Mouse (Mus musculus): ENCODE data around the gene Kdm5c. TPM values are rescaled to one million over a fixed set of nuclear protein-coding genes. Genes with fewer than 3 reads are reported as not detected.

Gene Kdm5c
- polyA plus RNA-seq, 1 experiment from 2014 or later = 31.7 TPM

- Histone ChIP-seq H3K9ac (ENCODE audit: low read length) (no peak overlapping the region), H3K4me1 (ENCODE audit: control insufficient read depth in 2 of 2, insufficient read depth in 2 of 2, low read length in 2 of 2) (no peaks in the 10 kb centered on the region), H3K27me3 (ENCODE audit: control insufficient read depth, insufficient read depth, low read length) (peaks cover 42% of the 10 kb centered on the region), H3K27ac (replicated peaks in 1 of 2; ENCODE audit: control insufficient read depth in 1 of 2, insufficient read depth in 1 of 2, low read depth in 2 of 2, low read length in 2 of 2) (no peak overlapping the region), H3K4me2 (ENCODE audit: low read length) (no peak overlapping the region), H3K36me3 (ENCODE audit: control insufficient read depth, insufficient read depth, low read length) (no peaks in the 10 kb centered on the region), H3K4me3 (ENCODE audit: control insufficient read depth in 1 of 2, insufficient read depth in 1 of 2, low read depth in 1 of 2, low read length in 2 of 2) (no peak overlapping the region), H3K9me3 (ENCODE audit: control insufficient read depth, low read length) (no peaks in the 10 kb centered on the region)
- WGBS = 78% methylated on average over 4 of the region's 4 CpGs
- no peak for ATAC-seq (ENCODE audit: insufficient number of reproducible peaks, insufficient read depth, low FRiP score, low read depth)
Measured at GRCm38 (mm10) chrX:152203247-152203646, 29.6 kb upstream of the Kdm5c start.

GRCm38 (mm10) chrX:152205486-152205885, 27.3 kb upstream of the Kdm5c start:
- H3K9me3 ChIP-seq (ENCODE audit: control insufficient read depth, low read length) = no peaks in the 10 kb centered on the region
- peaks cover 42% of the 10 kb centered on the region for H3K27me3 ChIP-seq (ENCODE audit: control insufficient read depth, insufficient read depth, low read length)
- H3K9ac ChIP-seq (ENCODE audit: low read length) = no peak overlapping the region
- no peaks in the 10 kb centered on the region for H3K4me1 ChIP-seq (ENCODE audit: control insufficient read depth in 2 of 2, insufficient read depth in 2 of 2, low read length in 2 of 2)
- no peak overlapping the region for H3K4me3 ChIP-seq (ENCODE audit: control insufficient read depth in 1 of 2, insufficient read depth in 1 of 2, low read depth in 1 of 2, low read length in 2 of 2)
- no peak for ATAC-seq (ENCODE audit: insufficient number of reproducible peaks, insufficient read depth, low FRiP score, low read depth)
- 86% methylated on average over 1 of the region's 1 CpGs for WGBS
- no peak overlapping the region for H3K27ac ChIP-seq (replicated peaks in 1 of 2; ENCODE audit: control insufficient read depth in 1 of 2, insufficient read depth in 1 of 2, low read depth in 2 of 2, low read length in 2 of 2)
- no peak overlapping the region for H3K4me2 ChIP-seq (ENCODE audit: low read length)
- 0 out of 2 replicates have a peak, but pooled peaks cover 14% of the 10 kb centered on the region for H3K36me3 ChIP-seq (ENCODE audit: control insufficient read depth, insufficient read depth, low read length)

GRCm38 (mm10) chrX:152214703-152215102, 18.1 kb upstream of the Kdm5c start:
- no peak overlapping the region for H3K4me2 ChIP-seq (ENCODE audit: low read length)
- no peaks in the 10 kb centered on the region for H3K9me3 ChIP-seq (ENCODE audit: control insufficient read depth, low read length)
- H3K36me3 ChIP-seq (ENCODE audit: control insufficient read depth, insufficient read depth, low read length) = peaks cover 27% of the 10 kb centered on the region
- H3K27me3 ChIP-seq (ENCODE audit: control insufficient read depth, insufficient read depth, low read length) = peaks cover 39% of the 10 kb centered on the region
- 61% methylated on average over 1 of the region's 1 CpGs for WGBS
- H3K27ac ChIP-seq (replicated peaks in 1 of 2; ENCODE audit: control insufficient read depth in 1 of 2, insufficient read depth in 1 of 2, low read depth in 2 of 2, low read length in 2 of 2) = no peak overlapping the region
- no peak for ATAC-seq (ENCODE audit: insufficient number of reproducible peaks, insufficient read depth, low FRiP score, low read depth)
- no peak overlapping the region for H3K4me3 ChIP-seq (ENCODE audit: control insufficient read depth in 1 of 2, insufficient read depth in 1 of 2, low read depth in 1 of 2, low read length in 2 of 2)
- peaks cover 0 to 2% of the 10 kb centered on the region in 2 experiments; a peak in 1 of 4 replicates for H3K4me1 ChIP-seq (ENCODE audit: control insufficient read depth in 2 of 2, insufficient read depth in 2 of 2, low read length in 2 of 2)
- no peak overlapping the region for H3K9ac ChIP-seq (ENCODE audit: low read length)

GRCm38 (mm10) chrX:152218529-152218928, 14.3 kb upstream of the Kdm5c start:
- 90% methylated on average over 2 of the region's 2 CpGs for WGBS
- ATAC-seq (ENCODE audit: insufficient number of reproducible peaks, insufficient read depth, low FRiP score, low read depth) = no peak
- H3K4me2 ChIP-seq (ENCODE audit: low read length) = no peak overlapping the region
- H3K27ac ChIP-seq (replicated peaks in 1 of 2; ENCODE audit: control insufficient read depth in 1 of 2, insufficient read depth in 1 of 2, low read depth in 2 of 2, low read length in 2 of 2) = no peak overlapping the region
- H3K9me3 ChIP-seq (ENCODE audit: control insufficient read depth, low read length) = no peaks in the 10 kb centered on the region
- H3K27me3 ChIP-seq (ENCODE audit: control insufficient read depth, insufficient read depth, low read length) = peaks cover 36% of the 10 kb centered on the region
- no peak overlapping the region for H3K9ac ChIP-seq (ENCODE audit: low read length)
- peaks cover 0 to 2% of the 10 kb centered on the region in 2 experiments; a peak in 1 of 4 replicates for H3K4me1 ChIP-seq (ENCODE audit: control insufficient read depth in 2 of 2, insufficient read depth in 2 of 2, low read length in 2 of 2)
- H3K4me3 ChIP-seq (ENCODE audit: control insufficient read depth in 1 of 2, insufficient read depth in 1 of 2, low read depth in 1 of 2, low read length in 2 of 2) = no peak overlapping the region
- H3K36me3 ChIP-seq (ENCODE audit: control insufficient read depth, insufficient read depth, low read length) = peaks cover 36% of the 10 kb centered on the region

- H3K4me3 ChIP-seq (ENCODE audit: control insufficient read depth in 1 of 2, insufficient read depth in 1 of 2, low read depth in 1 of 2, low read length in 2 of 2) = no peak overlapping the region
- H3K9me3 ChIP-seq (ENCODE audit: control insufficient read depth, low read length) = no peaks in the 10 kb centered on the region
- H3K4me2 ChIP-seq (ENCODE audit: low read length) = no peak overlapping the region
- peaks cover 28% of the 10 kb centered on the region for H3K27me3 ChIP-seq (ENCODE audit: control insufficient read depth, insufficient read depth, low read length)
- no peaks in the 10 kb centered on the region for H3K4me1 ChIP-seq (ENCODE audit: control insufficient read depth in 2 of 2, insufficient read depth in 2 of 2, low read length in 2 of 2)
- H3K36me3 ChIP-seq (ENCODE audit: control insufficient read depth, insufficient read depth, low read length) = peaks cover 28% of the 10 kb centered on the region
- no peak overlapping the region for H3K27ac ChIP-seq (replicated peaks in 1 of 2; ENCODE audit: control insufficient read depth in 1 of 2, insufficient read depth in 1 of 2, low read depth in 2 of 2, low read length in 2 of 2)
- no peak overlapping the region for H3K9ac ChIP-seq (ENCODE audit: low read length)
- no peak for ATAC-seq (ENCODE audit: insufficient number of reproducible peaks, insufficient read depth, low FRiP score, low read depth)
- WGBS = 78% methylated on average over 4 of the region's 4 CpGs
Measured at GRCm38 (mm10) chrX:152221721-152222120, 11.1 kb upstream of the Kdm5c start.

GRCm38 (mm10) chrX:152222226-152222625, 10.6 kb upstream of the Kdm5c start:
- Histone ChIP-seq H3K9me3 (ENCODE audit: control insufficient read depth, low read length) (no peaks in the 10 kb centered on the region), H3K4me3 (ENCODE audit: control insufficient read depth in 1 of 2, insufficient read depth in 1 of 2, low read depth in 1 of 2, low read length in 2 of 2) (no peak overlapping the region), H3K36me3 (ENCODE audit: control insufficient read depth, insufficient read depth, low read length) (peaks cover 28% of the 10 kb centered on the region), H3K4me1 (ENCODE audit: control insufficient read depth in 2 of 2, insufficient read depth in 2 of 2, low read length in 2 of 2) (no peaks in the 10 kb centered on the region), H3K4me2 (ENCODE audit: low read length) (no peak overlapping the region), H3K27me3 (ENCODE audit: control insufficient read depth, insufficient read depth, low read length) (peaks cover 25% of the 10 kb centered on the region), H3K27ac (replicated peaks in 1 of 2; ENCODE audit: control insufficient read depth in 1 of 2, insufficient read depth in 1 of 2, low read depth in 2 of 2, low read length in 2 of 2) (no peak overlapping the region), H3K9ac (ENCODE audit: low read length) (no peak overlapping the region)
- ATAC-seq (ENCODE audit: insufficient number of reproducible peaks, insufficient read depth, low FRiP score, low read depth) = no peak
- WGBS = 46% methylated on average over 9 of the region's 9 CpGs

- no peak for ATAC-seq (ENCODE audit: insufficient number of reproducible peaks, insufficient read depth, low FRiP score, low read depth)
- H3K27me3 ChIP-seq (ENCODE audit: control insufficient read depth, insufficient read depth, low read length) = peaks cover 26% of the 10 kb centered on the region
- WGBS = 88% methylated on average over 6 of the region's 6 CpGs
Measured at GRCm38 (mm10) chrX:152223313-152223712, 9.5 kb upstream of the Kdm5c start.

GRCm38 (mm10) chrX:152224280-152224679, 8.5 kb upstream of the Kdm5c start:
- Histone ChIP-seq H3K4me3 (ENCODE audit: control insufficient read depth in 1 of 2, insufficient read depth in 1 of 2, low read depth in 1 of 2, low read length in 2 of 2) (no peak overlapping the region), H3K27me3 (ENCODE audit: control insufficient read depth, insufficient read depth, low read length) (peaks cover 26% of the 10 kb centered on the region; the same call in 1 of the 2 replicates), H3K9ac (ENCODE audit: low read length) (no peak overlapping the region), H3K4me2 (ENCODE audit: low read length) (no peak overlapping the region), H3K4me1 (ENCODE audit: control insufficient read depth in 2 of 2, insufficient read depth in 2 of 2, low read length in 2 of 2) (no peaks in the 10 kb centered on the region), H3K36me3 (ENCODE audit: control insufficient read depth, insufficient read depth, low read length) (peaks cover 20% of the 10 kb centered on the region; the same call in 1 of the 2 replicates), H3K9me3 (ENCODE audit: control insufficient read depth, low read length) (no peaks in the 10 kb centered on the region), H3K27ac (replicated peaks in 1 of 2; ENCODE audit: control insufficient read depth in 1 of 2, insufficient read depth in 1 of 2, low read depth in 2 of 2, low read length in 2 of 2) (no peak overlapping the region)
- ATAC-seq (ENCODE audit: insufficient number of reproducible peaks, insufficient read depth, low FRiP score, low read depth) = no peak
- 68% methylated on average over 5 of the region's 5 CpGs for WGBS

More at GRCm38 (mm10) chrX:152223313-152223712, 9.5 kb upstream of the Kdm5c start:
- no peak overlapping the region for H3K9ac ChIP-seq (ENCODE audit: low read length)
- H3K9me3 ChIP-seq (ENCODE audit: control insufficient read depth, low read length) = no peaks in the 10 kb centered on the region
- no peak overlapping the region for H3K4me3 ChIP-seq (ENCODE audit: control insufficient read depth in 1 of 2, insufficient read depth in 1 of 2, low read depth in 1 of 2, low read length in 2 of 2)
- no peak overlapping the region for H3K27ac ChIP-seq (replicated peaks in 1 of 2; ENCODE audit: control insufficient read depth in 1 of 2, insufficient read depth in 1 of 2, low read depth in 2 of 2, low read length in 2 of 2)
- no peak overlapping the region for H3K4me2 ChIP-seq (ENCODE audit: low read length)
- H3K36me3 ChIP-seq (ENCODE audit: control insufficient read depth, insufficient read depth, low read length) = peaks cover 28% of the 10 kb centered on the region
- no peaks in the 10 kb centered on the region for H3K4me1 ChIP-seq (ENCODE audit: control insufficient read depth in 2 of 2, insufficient read depth in 2 of 2, low read length in 2 of 2)
